Mouse (Mus musculus) stomach, embryonic 16.5 days (tissue): Measurements from ENCODE around the gene Ccdc120. TPM values are rescaled to one million over a fixed set of nuclear protein-coding genes. Genes with fewer than 3 reads are reported as not detected.

ENCODE experiments used
- ATAC-seq: fragments of 200-750 bp; cut with Nextera tagmentation; 2 replicates; pipeline ENCODE4 v1.8.0; 2017; ENCODE audit warnings: moderate number of reproducible peaks, moderate TSS enrichment; ENCODE audit not compliant: insufficient read depth, low FRiP score
- H3K27ac ChIP-seq: fragments of 300-500 bp; sonication (generic); 2 replicates; pipeline ENCODE4 v1.5.1; 2014; ENCODE audit warnings: low read length
- H3K27me3 ChIP-seq: fragments of 300-500 bp; sonication (generic); 2 replicates; pipeline ENCODE4 v1.6.1; 2014; ENCODE audit warnings: low read length, control low read depth, mixed read lengths; ENCODE audit not compliant: control insufficient read depth, insufficient read depth
- H3K36me3 ChIP-seq: fragments of 300-500 bp; sonication (generic); 2 replicates; pipeline ENCODE4 v1.6.1; 2014; ENCODE audit warnings: low read length; ENCODE audit not compliant: control insufficient read depth, insufficient read depth
- H3K4me1 ChIP-seq: fragments of 300-500 bp; sonication (generic); 2 replicates; pipeline ENCODE4 v1.6.1; 2014; ENCODE audit warnings: low read length, control low read depth, mixed read lengths; ENCODE audit not compliant: control insufficient read depth, insufficient read depth
- H3K4me2 ChIP-seq: fragments of 300-500 bp; sonication (generic); 2 replicates; pipeline ENCODE4 v1.6.1; 2014; ENCODE audit warnings: low read depth, low read length, mixed read lengths
- H3K4me3 ChIP-seq: fragments of 300-500 bp; sonication (generic); replicated peaks from 2 replicates; pipeline ENCODE4 v1.5.1; 2014; ENCODE audit warnings: mild to moderate bottlenecking, low read length
- H3K9ac ChIP-seq: fragments of 300-500 bp; sonication (generic); 2 replicates; pipeline ENCODE4 v1.6.1; 2014; ENCODE audit warnings: low read length
- H3K9me3 ChIP-seq: fragments of 300-500 bp; sonication (generic); replicated peaks from 2 replicates; pipeline ENCODE4 v1.6.1; 2016; ENCODE audit warnings: low read length, control low read depth; ENCODE audit not compliant: control insufficient read depth
- WGBS: fragments of 180-500 bp; shearing (Covaris S2); extraction: QIAGEN DNeasy Blood & Tissue Kit; methylation state at CpG from one replicate; pipeline ENCODE4 v1.1.7; 2014; 5-methylcytosine and 5-hydroxymethylcytosine counted together
- polyA plus RNA-seq: library from polyadenylated mRNA; unstranded; fragments of >200 nt; fragmentation: Nextera tagmentation; extraction: Ambion mirVana; gene quantifications from 2 replicates; pipeline ENCODE4 v1.2.1, GENCODE M21; 2015

Gene Ccdc120
- 17.9 and 18.2 TPM in 2 replicates for polyA plus RNA-seq

DNA sequence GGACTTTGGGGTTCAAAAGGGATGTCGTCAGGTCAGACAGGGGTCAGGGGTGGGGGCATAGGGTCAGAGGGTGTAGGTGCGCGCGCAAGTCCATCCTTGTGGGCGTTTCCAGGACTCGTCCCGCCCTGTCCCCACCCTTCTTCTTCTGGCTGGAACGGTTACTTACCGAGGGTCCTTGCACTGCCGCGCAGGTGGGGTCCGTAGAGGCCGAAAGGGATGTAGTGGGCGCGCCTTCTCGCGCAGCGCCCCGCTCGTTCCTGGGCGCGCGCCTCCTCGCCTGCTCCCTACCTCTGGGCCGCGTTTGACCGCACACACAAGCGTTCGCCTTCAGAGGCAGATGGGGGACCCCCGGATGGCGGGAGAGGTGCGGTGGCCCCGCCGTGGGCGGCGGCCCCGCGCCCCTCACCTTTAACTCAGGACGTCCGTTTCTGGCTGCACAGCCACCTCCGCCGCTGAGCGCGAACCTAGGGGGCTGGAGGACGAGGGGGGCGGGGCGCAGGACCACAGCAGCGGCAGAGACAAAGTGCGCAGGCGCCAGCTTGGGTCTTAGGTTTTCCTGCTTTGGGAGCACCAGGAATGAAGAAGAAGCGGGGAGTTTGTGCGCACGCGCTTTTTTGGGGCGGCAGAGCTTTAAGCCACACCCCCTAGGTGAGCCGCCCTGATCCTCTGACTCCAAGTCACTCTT, at the start of gene Ccdc120:
Gene Ccdc120 (minus strand): TSS at position 474 of the 685 bp plus-strand sequence.
- WGBS: 13% methylated on average over 44 of the region's 56 CpGs
- Histone ChIP-seq H3K36me3 (no peaks in the 10 kb centered on the region), H3K4me2 (peak within 1 kb of the TSS; percentile 51), H3K9me3 (no peaks in the 10 kb centered on the region), H3K4me1 (no peaks in the 10 kb centered on the region; the same call in 1 of the 2 replicates), H3K27ac (no peak within 1 kb of the TSS), H3K27me3 (no peaks in the 10 kb centered on the region), H3K9ac (peak within 1 kb of the TSS; percentile 74), H3K4me3 (peak within 1 kb of the TSS; percentile 60)
- ATAC-seq: peak; percentile 83; the same call in 1 of the 2 replicates

DNA sequence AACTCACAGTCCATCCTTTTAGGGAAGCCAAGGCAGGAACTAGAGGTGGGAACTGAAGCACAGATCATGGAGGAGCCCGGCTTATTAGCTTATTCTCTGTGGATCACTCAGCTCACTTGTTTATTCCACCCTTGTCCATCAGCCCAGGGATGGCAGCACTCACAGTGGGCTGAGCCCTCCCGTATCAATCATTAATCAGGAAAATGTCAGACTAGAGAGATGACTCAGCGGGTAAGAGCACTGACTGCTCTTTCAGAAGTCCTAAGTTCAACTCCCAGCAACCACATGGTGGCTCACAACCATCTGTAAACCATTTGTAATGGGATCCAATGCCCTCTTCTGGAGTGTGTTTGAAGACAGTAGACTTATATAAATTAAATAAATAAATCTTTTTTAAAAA, 46.6 kb upstream of the Ccdc120 start:
- 69% methylated on average over 3 of the region's 3 CpGs for WGBS
- no peaks in the 10 kb centered on the region for H3K4me1 ChIP-seq
- H3K36me3 ChIP-seq: no peaks in the 10 kb centered on the region
- no peaks in the 10 kb centered on the region for H3K27me3 ChIP-seq
- H3K27ac ChIP-seq: no peak overlapping the region
- no peak overlapping the region for H3K4me3 ChIP-seq
- H3K4me2 ChIP-seq: no peak overlapping the region
- no peaks in the 10 kb centered on the region for H3K9me3 ChIP-seq
- no peak overlapping the region for H3K9ac ChIP-seq
- no peak for ATAC-seq

GRCm38 (mm10) chrX:7795016-7795415, 44.3 kb upstream of the Ccdc120 start:
- Histone ChIP-seq H3K9me3 (no peaks in the 10 kb centered on the region), H3K27me3 (no peaks in the 10 kb centered on the region), H3K27ac (no peak overlapping the region), H3K4me2 (no peak overlapping the region), H3K9ac (no peak overlapping the region), H3K4me3 (no peak overlapping the region), H3K36me3 (no peaks in the 10 kb centered on the region), H3K4me1 (0 out of 2 replicates have a peak, but pooled peaks cover 3% of the 10 kb centered on the region)
- no peak for ATAC-seq
- 24% methylated on average over 7 of the region's 7 CpGs for WGBS

DNA sequence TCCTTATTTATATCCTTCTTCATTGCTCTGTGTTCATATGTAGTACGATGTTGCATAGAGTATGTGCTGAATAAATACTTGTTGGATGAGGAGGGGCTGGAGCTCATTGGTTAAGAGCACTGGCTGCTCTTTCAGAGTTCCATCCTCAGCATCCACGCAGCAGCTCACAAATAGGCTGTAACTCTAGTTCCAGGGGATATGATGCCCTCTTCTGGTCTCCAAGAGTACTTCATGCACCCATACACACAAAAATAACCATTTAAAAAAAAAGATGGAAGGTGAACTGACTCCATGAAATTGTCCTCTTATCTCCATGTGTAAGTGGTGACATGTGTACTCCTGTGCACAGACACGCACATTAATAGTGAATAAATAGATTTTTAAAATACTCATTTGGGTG, 42.7 kb upstream of the Ccdc120 start:
- Histone ChIP-seq H3K9ac (no peak overlapping the region), H3K36me3 (no peaks in the 10 kb centered on the region), H3K4me2 (no peak overlapping the region), H3K4me3 (no peak overlapping the region), H3K4me1 (0 out of 2 replicates have a peak, but pooled peaks cover 3% of the 10 kb centered on the region), H3K27me3 (no peaks in the 10 kb centered on the region), H3K9me3 (no peaks in the 10 kb centered on the region), H3K27ac (no peak overlapping the region)
- no peak for ATAC-seq
- WGBS: 48% methylated on average over 3 of the region's 3 CpGs

GRCm38 (mm10) chrX:7790309-7790708, 39.6 kb upstream of the Ccdc120 start:
- 13% methylated on average over 5 of the region's 5 CpGs for WGBS
- Histone ChIP-seq H3K9me3 (no peaks in the 10 kb centered on the region), H3K9ac (peak overlapping the region; percentile 59), H3K27ac (peak overlapping the region; percentile 27), H3K4me2 (peak overlapping the region; percentile 68), H3K4me3 (peak overlapping the region; percentile 66), H3K4me1 (0 out of 2 replicates have a peak, but pooled peaks cover 3% of the 10 kb centered on the region), H3K27me3 (no peaks in the 10 kb centered on the region), H3K36me3 (no peaks in the 10 kb centered on the region)
- no peak for ATAC-seq

DNA sequence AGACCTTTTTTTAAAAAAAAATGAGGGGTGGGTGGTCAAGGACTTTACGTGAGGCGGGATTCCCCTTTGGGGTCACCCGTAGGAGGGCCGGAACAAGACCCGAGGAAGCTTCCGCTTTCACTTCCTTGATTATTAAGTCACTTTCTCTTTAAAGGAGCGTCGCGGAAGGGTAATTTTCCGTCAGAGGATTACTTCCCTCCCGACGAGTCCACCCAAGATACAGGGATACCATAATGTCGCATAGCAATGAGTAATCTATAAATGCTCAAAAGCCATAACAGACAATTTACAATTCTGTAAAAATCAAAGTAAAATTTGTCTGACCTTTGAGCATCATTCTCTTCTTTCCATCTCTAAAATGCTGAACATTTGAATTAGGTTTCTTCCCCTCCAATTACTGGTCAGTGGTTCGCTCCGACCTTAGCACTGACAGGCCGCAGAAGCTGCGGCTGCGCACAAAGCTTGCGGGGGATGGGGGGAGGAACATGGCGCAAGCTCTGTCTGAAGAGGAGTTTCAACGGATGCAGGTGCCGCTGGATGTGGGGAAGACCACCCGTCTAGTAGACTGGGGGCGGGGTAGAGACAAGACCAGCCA, 38.9 kb upstream of the Ccdc120 start, which contains the start of gene Gripap1:
Gene Gripap1 (plus strand): TSS at position 224 of the 595 bp plus-strand sequence.
- H3K9ac ChIP-seq: peak within 1 kb of the TSS; percentile 59
- no peaks in the 10 kb centered on the region for H3K27me3 ChIP-seq
- H3K36me3 ChIP-seq: no peaks in the 10 kb centered on the region
- 0 out of 2 replicates have a peak, but pooled peaks cover 3% of the 10 kb centered on the region for H3K4me1 ChIP-seq
- H3K27ac ChIP-seq: peak within 1 kb of the TSS; percentile 27
- no peaks in the 10 kb centered on the region for H3K9me3 ChIP-seq
- ATAC-seq: peak; percentile 91
- H3K4me3 ChIP-seq: peak within 1 kb of the TSS; percentile 66
- WGBS: 15% methylated on average over 24 of the region's 24 CpGs
- peak within 1 kb of the TSS; percentile 68 for H3K4me2 ChIP-seq

DNA sequence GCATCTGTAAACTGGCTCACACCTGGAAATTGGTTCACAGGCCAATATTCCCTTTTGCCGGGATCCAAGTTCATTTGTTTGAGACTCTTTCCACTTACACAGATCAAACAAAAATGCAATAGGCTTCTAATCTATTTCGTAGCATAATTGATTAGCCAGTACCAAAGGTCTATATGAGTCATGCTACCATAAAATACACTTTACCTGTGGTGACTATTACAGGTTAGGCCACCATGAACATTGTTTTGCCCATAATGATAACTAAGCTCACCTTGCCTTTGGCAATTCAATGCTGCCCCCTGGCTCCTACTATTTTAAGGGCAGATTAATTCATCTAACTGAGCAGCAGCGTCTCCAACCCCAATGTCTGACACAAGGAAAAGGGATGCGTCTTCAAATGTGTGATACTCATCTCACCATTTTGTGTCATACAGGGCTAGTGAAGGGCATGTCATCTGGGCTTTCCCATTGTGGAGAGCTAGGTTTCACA, 31.9 kb upstream of the Ccdc120 start:
- no peaks in the 10 kb centered on the region for H3K27me3 ChIP-seq
- no peak overlapping the region for H3K9ac ChIP-seq
- no peak overlapping the region for H3K4me2 ChIP-seq
- no peak for ATAC-seq
- no peaks in the 10 kb centered on the region for H3K9me3 ChIP-seq
- H3K36me3 ChIP-seq: no peaks in the 10 kb centered on the region
- no peak overlapping the region for H3K4me3 ChIP-seq
- H3K4me1 ChIP-seq: no peaks in the 10 kb centered on the region
- H3K27ac ChIP-seq: no peak overlapping the region
- 75% methylated on average over 4 of the region's 4 CpGs for WGBS

- H3K9me3 ChIP-seq: no peaks in the 10 kb centered on the region
- H3K4me2 ChIP-seq: no peak overlapping the region
- no peak for ATAC-seq
- no peaks in the 10 kb centered on the region for H3K4me1 ChIP-seq
- no peak overlapping the region for H3K4me3 ChIP-seq
- WGBS: 18% methylated on average over 3 of the region's 3 CpGs
- no peaks in the 10 kb centered on the region for H3K36me3 ChIP-seq
- H3K27ac ChIP-seq: no peak overlapping the region
- no peaks in the 10 kb centered on the region for H3K27me3 ChIP-seq
- H3K9ac ChIP-seq: no peak overlapping the region
These were observed 28.6 kb upstream of the Ccdc120 start for GRCm38 (mm10) chrX:7779294-7779693.
